Mouse (Mus musculus): ENCODE results near the gene C5ar1. TPM values are rescaled to one million over a fixed set of nuclear protein-coding genes. Genes with fewer than 3 reads are reported as not detected.
"Not testable (repeated sequence)": the region's sequence is repeated elsewhere in the genome, so short reads cannot be mapped to it uniquely, and the experiment has no call there.

C5ar1 gene
- 0.76 and 1.1 TPM in 2 replicates for polyA plus RNA-seq (2014; fragmentation: Nextera tagmentation; extraction: Ambion mirVana)

- no peaks in the 10 kb centered on the region for H3K9me3 ChIP-seq (ENCODE audit: control insufficient read depth, low read length)
- no peak within 1 kb of the TSS for H3K4me2 ChIP-seq (ENCODE audit: low read depth, low read length, severe bottlenecking)
- H3K4me3 ChIP-seq (ENCODE audit: low read depth, low read length): no peak within 1 kb of the TSS
- H3K36me3 ChIP-seq (ENCODE audit: control insufficient read depth, insufficient read depth, low read length): no peaks in the 10 kb centered on the region
- 87% methylated on average over 5 of the region's 5 CpGs for WGBS
- H3K27ac ChIP-seq (ENCODE audit: low read depth, low read length): no peak within 1 kb of the TSS
- H3K27me3 ChIP-seq (ENCODE audit: control insufficient read depth, insufficient read depth, low read length): no peaks in the 10 kb centered on the region
- ATAC-seq (replicated peaks; ENCODE audit: low FRiP score) (no peak), DNase-seq (ENCODE audit: low spot score) (no peak)
- no peak within 1 kb of the TSS for H3K9ac ChIP-seq (ENCODE audit: low read length)
- H3K4me1 ChIP-seq (replicated peaks; ENCODE audit: control insufficient read depth, insufficient read depth, low read length): no peaks in the 10 kb centered on the region
These were observed at the start of gene C5ar1 for GRCm38 (mm10) chr7:16259110-16259590. Gene C5ar1 (minus strand): TSS chr7:16259540.

DNA sequence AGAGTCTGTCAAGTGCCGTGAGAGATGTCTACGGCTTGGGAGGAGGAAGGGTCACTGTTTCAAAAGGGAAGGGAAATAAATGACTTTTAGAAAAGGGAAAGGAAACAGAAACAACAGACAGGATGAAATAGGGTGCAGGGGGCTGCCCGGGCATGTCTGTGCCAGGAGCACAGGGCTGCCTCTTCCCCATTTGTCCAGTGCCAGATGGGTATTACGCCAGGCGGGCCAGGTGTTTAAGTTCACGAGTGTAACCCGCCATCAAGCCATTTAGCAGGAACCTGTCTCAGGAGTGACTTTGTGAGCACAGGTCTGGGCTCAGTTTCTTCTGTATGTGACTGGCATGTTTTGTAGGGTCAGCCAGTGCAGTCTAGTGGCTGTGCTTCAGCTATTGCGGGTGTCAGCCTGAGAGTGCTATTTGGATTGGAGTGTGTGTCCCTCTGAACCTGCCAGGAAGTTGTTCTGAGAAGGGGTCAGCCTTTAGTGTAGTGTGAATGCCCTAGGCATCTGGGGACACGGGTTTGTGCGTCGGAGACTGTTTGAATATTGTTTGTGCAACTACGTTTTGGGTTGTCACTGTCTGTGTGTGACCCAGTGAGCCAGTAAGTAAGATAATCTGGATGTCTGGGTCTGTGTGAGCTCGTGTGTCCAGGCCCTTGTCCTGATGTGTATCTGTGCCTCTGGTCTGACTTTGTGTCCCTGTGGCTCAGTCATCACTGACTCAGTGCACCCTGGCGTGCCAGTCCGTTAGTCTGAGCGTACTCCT lies 49.4 kb upstream of the C5ar1 start:
- peaks cover 28% of the 10 kb centered on the region for H3K4me1 ChIP-seq (replicated peaks; ENCODE audit: control insufficient read depth, insufficient read depth, low read length)
- peak overlapping the region; percentile 99 for H3K4me2 ChIP-seq (ENCODE audit: low read depth, low read length, severe bottlenecking)
- H3K36me3 ChIP-seq (ENCODE audit: control insufficient read depth, insufficient read depth, low read length): no peaks in the 10 kb centered on the region
- DNase-seq (ENCODE audit: low spot score) (no peak), ATAC-seq (replicated peaks; ENCODE audit: low FRiP score) (no peak)
- 51% methylated on average over 16 of the region's 16 CpGs for WGBS
- H3K9me3 ChIP-seq (ENCODE audit: control insufficient read depth, low read length): no peaks in the 10 kb centered on the region
- no peaks in the 10 kb centered on the region for H3K27me3 ChIP-seq (ENCODE audit: control insufficient read depth, insufficient read depth, low read length)
- H3K27ac ChIP-seq (ENCODE audit: low read depth, low read length): peak overlapping the region; percentile 25; the same call in 1 of the 2 replicates
- peak overlapping the region; percentile 67 for H3K4me3 ChIP-seq (ENCODE audit: low read depth, low read length)
- H3K9ac ChIP-seq (ENCODE audit: low read length): peak overlapping the region; percentile 53

GRCm38 (mm10) chr7:16308093-16308492 lies 48.8 kb upstream of the C5ar1 start, which contains the start of gene Bbc3:
Gene Bbc3 (plus strand): TSS chr7:16308393.
- peak within 1 kb of the TSS; percentile 25; the same call in 1 of the 2 replicates for H3K27ac ChIP-seq (ENCODE audit: low read depth, low read length)
- not testable (repeated sequence) for DNase-seq (ENCODE audit: low spot score); ATAC-seq (replicated peaks; ENCODE audit: low FRiP score); H3K9me3 ChIP-seq (ENCODE audit: control insufficient read depth, low read length); H3K27me3 ChIP-seq (ENCODE audit: control insufficient read depth, insufficient read depth, low read length); H3K36me3 ChIP-seq (ENCODE audit: control insufficient read depth, insufficient read depth, low read length)
- peak within 1 kb of the TSS; percentile 99 for H3K4me2 ChIP-seq (ENCODE audit: low read depth, low read length, severe bottlenecking)
- WGBS: 92% methylated on average over 1 of the region's 1 CpGs
- H3K4me1 ChIP-seq (replicated peaks; ENCODE audit: control insufficient read depth, insufficient read depth, low read length): peaks cover 27% of the 10 kb centered on the region
- H3K4me3 ChIP-seq (ENCODE audit: low read depth, low read length): peak within 1 kb of the TSS; percentile 67
- H3K9ac ChIP-seq (ENCODE audit: low read length): peak within 1 kb of the TSS; percentile 53

DNA sequence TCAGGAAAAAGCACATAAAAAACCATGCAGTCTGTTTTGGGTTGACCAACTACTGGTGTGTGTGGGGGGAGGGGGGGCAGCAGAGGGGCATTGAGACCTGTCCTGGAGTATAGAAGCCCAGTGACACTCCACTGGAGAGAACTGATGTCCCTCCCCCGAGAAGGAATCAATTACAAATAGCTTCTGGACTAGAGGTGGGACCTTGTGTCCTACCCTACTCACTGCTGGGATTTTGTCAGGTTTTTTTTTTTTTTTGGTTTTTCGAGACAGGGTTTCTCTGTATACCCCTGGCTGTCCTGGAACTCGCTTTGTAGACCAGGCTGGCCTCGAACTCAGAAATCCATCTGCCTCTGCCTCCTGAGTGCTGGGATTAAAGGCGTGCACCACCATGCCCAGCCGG lies 47.8 kb upstream of the C5ar1 start:
- not testable (repeated sequence) for H3K9ac ChIP-seq (ENCODE audit: low read length); H3K36me3 ChIP-seq (ENCODE audit: control insufficient read depth, insufficient read depth, low read length); DNase-seq (ENCODE audit: low spot score); ATAC-seq (replicated peaks; ENCODE audit: low FRiP score); H3K4me3 ChIP-seq (ENCODE audit: low read depth, low read length); H3K4me2 ChIP-seq (ENCODE audit: low read depth, low read length, severe bottlenecking); H3K9me3 ChIP-seq (ENCODE audit: control insufficient read depth, low read length); H3K27ac ChIP-seq (ENCODE audit: low read depth, low read length); H3K27me3 ChIP-seq (ENCODE audit: control insufficient read depth, insufficient read depth, low read length)
- 78% methylated on average over 6 of the region's 6 CpGs for WGBS
- H3K4me1 ChIP-seq (replicated peaks; ENCODE audit: control insufficient read depth, insufficient read depth, low read length): peaks cover 25% of the 10 kb centered on the region

DNA sequence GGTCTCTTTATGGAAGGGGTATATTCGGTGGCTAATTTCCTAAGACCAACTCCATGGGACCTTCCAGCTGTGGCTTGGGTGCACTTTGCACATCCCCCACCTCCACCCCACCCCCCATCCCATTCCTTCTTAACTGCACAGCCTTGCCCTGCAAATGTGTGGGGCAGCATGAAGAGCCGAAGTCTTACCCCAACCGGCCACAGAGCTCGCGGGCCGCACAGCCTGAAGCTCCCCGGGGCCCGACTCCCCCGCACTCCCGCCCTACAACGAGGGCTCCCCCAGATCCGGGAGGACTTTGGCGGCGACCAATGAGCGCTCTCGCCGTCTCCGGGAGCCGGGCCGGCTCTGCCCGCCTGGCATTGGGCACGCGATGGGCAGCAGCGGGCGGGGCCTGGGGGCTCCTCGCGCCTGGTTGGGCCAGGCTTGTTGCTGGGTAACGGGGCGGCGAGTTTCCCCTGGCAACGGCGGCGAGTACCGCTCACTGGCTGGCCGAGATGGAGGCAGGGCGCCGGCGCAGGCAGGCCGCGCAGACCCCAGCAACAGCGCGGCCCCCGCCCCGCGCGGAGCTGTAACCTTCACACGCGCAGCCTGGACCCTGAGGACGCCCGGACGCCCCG lies 40.2 kb upstream of the C5ar1 start:
- H3K4me3 ChIP-seq (ENCODE audit: low read depth, low read length): peak overlapping the region; percentile 42
- WGBS: under 1% methylated on average over 48 of the region's 52 CpGs
- peak; percentile 97 for DNase-seq (ENCODE audit: low spot score)
- H3K36me3 ChIP-seq (ENCODE audit: control insufficient read depth, insufficient read depth, low read length): no peaks in the 10 kb centered on the region
- H3K9me3 ChIP-seq (ENCODE audit: control insufficient read depth, low read length): no peaks in the 10 kb centered on the region
- peak overlapping the region; percentile 94 for H3K4me2 ChIP-seq (ENCODE audit: low read depth, low read length, severe bottlenecking)
- H3K9ac ChIP-seq (ENCODE audit: low read length): peak overlapping the region; percentile 59
- peak; percentile 91 for ATAC-seq (replicated peaks; ENCODE audit: low FRiP score)
- H3K27ac ChIP-seq (ENCODE audit: low read depth, low read length): peak overlapping the region; percentile 59
- no peaks in the 10 kb centered on the region for H3K27me3 ChIP-seq (ENCODE audit: control insufficient read depth, insufficient read depth, low read length)
- H3K4me1 ChIP-seq (replicated peaks; ENCODE audit: control insufficient read depth, insufficient read depth, low read length): peaks cover 12% of the 10 kb centered on the region

DNA sequence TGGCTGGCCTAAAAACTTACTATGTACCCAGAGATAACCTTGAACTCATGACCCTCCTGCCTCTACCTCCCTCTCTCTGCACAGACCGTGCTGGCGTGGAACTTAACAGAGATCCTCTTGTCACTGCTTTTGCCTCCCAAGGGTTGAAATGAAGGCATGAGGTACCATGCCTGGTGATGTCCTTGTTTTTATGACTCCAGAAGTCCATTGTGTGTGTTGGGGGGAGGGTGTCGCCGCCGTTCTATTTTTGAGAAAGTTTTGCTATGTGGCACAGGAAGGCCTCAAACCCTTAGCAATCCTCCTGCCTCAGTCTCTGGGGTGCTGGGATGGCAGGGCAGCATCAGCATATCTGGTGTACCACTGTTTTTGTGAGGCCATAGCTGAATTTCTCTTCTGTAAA lies 39.6 kb upstream of the C5ar1 start:
- Histone ChIP-seq H3K27me3 (ENCODE audit: control insufficient read depth, insufficient read depth, low read length) (no peaks in the 10 kb centered on the region), H3K36me3 (ENCODE audit: control insufficient read depth, insufficient read depth, low read length) (no peaks in the 10 kb centered on the region), H3K9ac (ENCODE audit: low read length) (peak overlapping the region; percentile 59), H3K27ac (ENCODE audit: low read depth, low read length) (0 out of 2 replicates have a peak overlapping the region, but pooled peaks have one; percentile 50), H3K9me3 (ENCODE audit: control insufficient read depth, low read length) (no peaks in the 10 kb centered on the region), H3K4me2 (ENCODE audit: low read depth, low read length, severe bottlenecking) (peak overlapping the region; percentile 94), H3K4me3 (ENCODE audit: low read depth, low read length) (peak overlapping the region; percentile 42), H3K4me1 (replicated peaks; ENCODE audit: control insufficient read depth, insufficient read depth, low read length) (peaks cover 12% of the 10 kb centered on the region)
- DNase-seq (ENCODE audit: low spot score): no peak
- WGBS: 79% methylated on average over 5 of the region's 5 CpGs
- ATAC-seq (replicated peaks; ENCODE audit: low FRiP score): no peak

- Histone ChIP-seq H3K4me2 (ENCODE audit: low read depth, low read length, severe bottlenecking) (no peak overlapping the region), H3K4me1 (replicated peaks; ENCODE audit: control insufficient read depth, insufficient read depth, low read length) (peaks cover 12% of the 10 kb centered on the region), H3K27me3 (ENCODE audit: control insufficient read depth, insufficient read depth, low read length) (no peaks in the 10 kb centered on the region), H3K4me3 (ENCODE audit: low read depth, low read length) (no peak overlapping the region), H3K36me3 (ENCODE audit: control insufficient read depth, insufficient read depth, low read length) (no peaks in the 10 kb centered on the region), H3K9ac (ENCODE audit: low read length) (no peak overlapping the region), H3K9me3 (ENCODE audit: control insufficient read depth, low read length) (no peaks in the 10 kb centered on the region), H3K27ac (ENCODE audit: low read depth, low read length) (no peak overlapping the region)
- WGBS: 78% methylated on average over 2 of the region's 2 CpGs
- ATAC-seq (replicated peaks; ENCODE audit: low FRiP score) (no peak), DNase-seq (ENCODE audit: low spot score) (no peak)
These were observed 38.3 kb upstream of the C5ar1 start for GRCm38 (mm10) chr7:16297616-16298015.

DNA sequence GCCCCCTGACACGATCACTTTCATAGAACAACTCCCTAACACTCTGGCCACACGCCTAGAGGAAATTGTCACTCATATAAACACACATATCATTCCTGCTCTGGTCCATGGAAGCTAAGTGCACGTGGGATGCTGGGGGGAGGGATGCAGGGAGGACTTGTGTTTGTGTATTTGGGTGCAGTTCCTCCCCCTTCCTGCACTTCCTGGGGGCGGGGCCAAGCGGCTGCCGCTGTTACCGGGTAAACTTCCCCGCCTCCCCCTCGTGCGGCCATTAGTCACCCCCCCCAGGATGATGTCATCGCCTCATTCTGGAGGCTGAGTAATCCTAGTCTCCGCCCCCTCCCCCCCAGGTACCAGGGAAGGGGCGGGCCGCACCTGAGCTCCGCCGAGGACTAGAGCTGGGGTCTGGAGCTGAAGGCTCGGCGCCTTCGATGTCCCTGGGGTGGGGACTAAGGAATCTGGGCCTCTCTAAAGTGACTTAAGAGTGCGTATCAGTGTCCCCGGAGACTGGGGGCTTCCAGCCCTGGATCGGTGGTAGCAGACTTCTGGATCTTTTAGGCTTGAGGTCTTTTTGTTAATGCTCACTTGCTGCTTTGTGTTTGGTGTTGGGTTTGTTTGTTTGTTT lies 37.5 kb upstream of the C5ar1 start:
- WGBS: 2% methylated on average over 21 of the region's 22 CpGs
- peaks cover 12% of the 10 kb centered on the region for H3K4me1 ChIP-seq (replicated peaks; ENCODE audit: control insufficient read depth, insufficient read depth, low read length)
- H3K9me3 ChIP-seq (ENCODE audit: control insufficient read depth, low read length): no peaks in the 10 kb centered on the region
- ATAC-seq (replicated peaks; ENCODE audit: low FRiP score) (no peak), DNase-seq (ENCODE audit: low spot score) (peak; percentile 92)
- H3K4me2 ChIP-seq (ENCODE audit: low read depth, low read length, severe bottlenecking): peak overlapping the region; percentile 62
- no peaks in the 10 kb centered on the region for H3K36me3 ChIP-seq (ENCODE audit: control insufficient read depth, insufficient read depth, low read length)
- no peaks in the 10 kb centered on the region for H3K27me3 ChIP-seq (ENCODE audit: control insufficient read depth, insufficient read depth, low read length)
- H3K4me3 ChIP-seq (ENCODE audit: low read depth, low read length): peak overlapping the region; percentile 27
- H3K9ac ChIP-seq (ENCODE audit: low read length): peak overlapping the region; percentile 39
- peak overlapping the region; percentile 41; the same call in 1 of the 2 replicates for H3K27ac ChIP-seq (ENCODE audit: low read depth, low read length)
